Mouse (Mus musculus) ovary, adult 10 weeks (tissue): Measurements from ENCODE around the gene Gm21732. TPM values are rescaled to one million over a fixed set of nuclear protein-coding genes. Genes with fewer than 3 reads are reported as not detected.

ENCODE experiments used
- polyA plus RNA-seq: library from polyadenylated mRNA; stranded (reverse); fragments of 350-450 nt; fragmentation: Illumina TruSeq; extraction: RNeasy Lipid Tissue Mini Kit (QIAGEN cat#74804); gene quantifications from one replicate; pipeline ENCODE4 v1.2.3, GENCODE M21; 2014

Gene Gm21732
- not detected for polyA plus RNA-seq

GRCm38 (mm10) chrY:38575591-38575990, at the start of gene Gm21732:
Gene Gm21732 (minus strand): TSS chrY:38575691.

Other genes with a start within 250 kb of the Gm21732 start
- not detected for gene Gm20897, start 73.5 kb downstream of the Gm21732 start, polyA plus RNA-seq